Mouse (Mus musculus) intestine, embryonic 14.5 days (tissue): ENCODE data around the gene Fahd2a. TPM values are rescaled to one million over a fixed set of nuclear protein-coding genes. Genes with fewer than 3 reads are reported as not detected.

ENCODE experiments used
- ATAC-seq: fragments of 200-750 bp; cut with Nextera tagmentation; replicated peaks from 2 replicates; pipeline ENCODE4 v1.8.0; 2017; ENCODE audit warnings: low read depth, moderate number of reproducible peaks, moderate TSS enrichment, moderate library complexity; ENCODE audit not compliant: low FRiP score, low TSS enrichment
- DNase-seq: peaks from one replicate; pipeline ENCODE4 v3.0.0-alpha.2; 2018; ENCODE audit warnings: low spot score
- H3K27ac ChIP-seq: fragments of 300-500 bp; sonication (generic); 2 replicates; pipeline ENCODE4 v1.5.1; 2014; ENCODE audit warnings: low read depth, mild to moderate bottlenecking, control low read depth
- H3K27me3 ChIP-seq: fragments of 300-500 bp; sonication (generic); replicated peaks from 2 replicates; pipeline ENCODE4 v1.6.1; 2014; ENCODE audit warnings: low read length, control low read depth; ENCODE audit not compliant: control insufficient read depth, insufficient read depth
- H3K36me3 ChIP-seq: fragments of 300-500 bp; sonication (generic); 2 replicates; pipeline ENCODE4 v1.6.1; 2014; ENCODE audit warnings: low read length, control low read depth; ENCODE audit not compliant: control insufficient read depth, insufficient read depth
- H3K4me1 ChIP-seq: fragments of 300-500 bp; sonication (generic); replicated peaks from 2 replicates; pipeline ENCODE4 v1.6.1; 2014; ENCODE audit warnings: low read length, control low read depth, mixed read lengths; ENCODE audit not compliant: control insufficient read depth, insufficient read depth
- H3K4me2 ChIP-seq: fragments of 300-500 bp; sonication (generic); 2 replicates; pipeline ENCODE4 v1.6.1; 2014; ENCODE audit warnings: low read length
- H3K4me3 ChIP-seq: fragments of 300-500 bp; sonication (generic); 2 replicates; pipeline ENCODE4 v1.5.1; 2014; ENCODE audit warnings: low read depth, low read length, control low read depth, mixed read lengths
- H3K9ac ChIP-seq: fragments of 300-500 bp; sonication (generic); 2 replicates; pipeline ENCODE4 v1.6.1; 2014; ENCODE audit warnings: mild to moderate bottlenecking, low read length
- H3K9me3 ChIP-seq: fragments of 300-500 bp; sonication (generic); 2 replicates; pipeline ENCODE4 v1.6.1; 2016; ENCODE audit warnings: low read length, control low read depth; ENCODE audit not compliant: control insufficient read depth
- whole genome bisulfite sequencing: fragments of 180-500 bp; shearing (Covaris S2); extraction: QIAGEN DNeasy Blood & Tissue Kit; methylation state at CpG from one replicate; pipeline ENCODE4 v1.1.7; 2014; 5-methylcytosine and 5-hydroxymethylcytosine counted together
- polyA plus RNA-seq: library from polyadenylated mRNA; unstranded; fragments of >200 nt; fragmentation: Nextera tagmentation; extraction: Ambion mirVana; gene quantifications from 2 replicates; pipeline ENCODE4 v1.2.1, GENCODE M21; 2014

Fahd2a gene
- polyA plus RNA-seq, 1 experiment from 2014 or later: 21.9 TPM

GRCm38 (mm10) chr2:127449691-127450090 is 5.3 kb upstream of the Fahd2a start:
- H3K4me2 ChIP-seq: no peak overlapping the region
- no peaks in the 10 kb centered on the region for H3K9me3 ChIP-seq
- 0 out of 2 replicates have a peak, but pooled peaks cover 2% of the 10 kb centered on the region for H3K4me1 ChIP-seq
- 0 out of 2 replicates have a peak, but pooled peaks cover 4% of the 10 kb centered on the region for H3K27me3 ChIP-seq
- DNase-seq (no peak), ATAC-seq (no peak)
- WGBS: 36% methylated on average over 7 of the region's 7 CpGs
- no peaks in the 10 kb centered on the region for H3K36me3 ChIP-seq
- no peak overlapping the region for H3K9ac ChIP-seq
- no peak overlapping the region for H3K4me3 ChIP-seq
- H3K27ac ChIP-seq: no peak overlapping the region

GRCm38 (mm10) chr2:127446847-127447246 is 2.5 kb upstream of the Fahd2a start:
- Histone ChIP-seq H3K27ac (no peak overlapping the region), H3K9ac (no peak overlapping the region), H3K9me3 (no peaks in the 10 kb centered on the region), H3K4me1 (peaks cover 9% of the 10 kb centered on the region; the same call in 1 of the 2 replicates), H3K4me3 (no peak overlapping the region), H3K36me3 (no peaks in the 10 kb centered on the region), H3K4me2 (no peak overlapping the region), H3K27me3 (no peaks in the 10 kb centered on the region)
- WGBS: 44% methylated on average over 3 of the region's 3 CpGs
- DNase-seq (no peak), ATAC-seq (no peak)

- DNase-seq (no peak), ATAC-seq (no peak)
- no peak overlapping the region for H3K9ac ChIP-seq
- no peaks in the 10 kb centered on the region for H3K4me1 ChIP-seq
- no peaks in the 10 kb centered on the region for H3K27me3 ChIP-seq
- no peaks in the 10 kb centered on the region for H3K9me3 ChIP-seq
- no peak overlapping the region for H3K27ac ChIP-seq
- WGBS: 92% methylated on average over 5 of the region's 5 CpGs
- H3K4me2 ChIP-seq: no peak overlapping the region
- peaks cover 27% of the 10 kb centered on the region for H3K36me3 ChIP-seq
- no peak overlapping the region for H3K4me3 ChIP-seq
Observed at GRCm38 (mm10) chr2:127437697-127438096, 6.7 kb downstream of the Fahd2a start.

- Histone ChIP-seq H3K9ac (no peak overlapping the region), H3K9me3 (no peaks in the 10 kb centered on the region), H3K4me3 (no peak overlapping the region), H3K27ac (no peak overlapping the region), H3K4me2 (no peak overlapping the region), H3K27me3 (no peaks in the 10 kb centered on the region), H3K36me3 (peaks cover 25% of the 10 kb centered on the region), H3K4me1 (no peaks in the 10 kb centered on the region)
- DNase-seq (no peak), ATAC-seq (no peak)
- WGBS: 98% methylated on average over 2 of the region's 2 CpGs
Observed at GRCm38 (mm10) chr2:127435554-127435953, 8.8 kb downstream of the Fahd2a start.

- Histone ChIP-seq H3K36me3 (peaks cover 23% of the 10 kb centered on the region), H3K9ac (no peak overlapping the region), H3K4me3 (no peak overlapping the region), H3K4me2 (no peak overlapping the region), H3K9me3 (no peaks in the 10 kb centered on the region), H3K27me3 (no peaks in the 10 kb centered on the region), H3K4me1 (no peaks in the 10 kb centered on the region), H3K27ac (no peak overlapping the region)
- WGBS: 47% methylated on average over 2 of the region's 2 CpGs
- ATAC-seq (no peak; the same call in 1 of the 2 replicates), DNase-seq (peak; percentile 72)
Observed at GRCm38 (mm10) chr2:127435135-127435534, 9.2 kb downstream of the Fahd2a start.

GRCm38 (mm10) chr2:127433487-127434295 is 10.7 kb downstream of the Fahd2a start:
- ATAC-seq (no peak), DNase-seq (no peak)
- H3K9me3 ChIP-seq: no peaks in the 10 kb centered on the region
- no peaks in the 10 kb centered on the region for H3K4me1 ChIP-seq
- no peak overlapping the region for H3K27ac ChIP-seq
- H3K4me3 ChIP-seq: no peak overlapping the region
- H3K36me3 ChIP-seq: peaks cover 23% of the 10 kb centered on the region
- 66% methylated on average over 9 of the region's 9 CpGs for WGBS
- no peak overlapping the region for H3K9ac ChIP-seq
- H3K4me2 ChIP-seq: no peak overlapping the region
- no peaks in the 10 kb centered on the region for H3K27me3 ChIP-seq

GRCm38 (mm10) chr2:127430238-127430637 is 14.1 kb downstream of the Fahd2a start:
- ATAC-seq: no peak
- no peaks in the 10 kb centered on the region for H3K9me3 ChIP-seq
- peaks cover 6% of the 10 kb centered on the region; the same call in 1 of the 2 replicates for H3K36me3 ChIP-seq
- no peak overlapping the region for H3K27ac ChIP-seq
- H3K4me2 ChIP-seq: no peak overlapping the region
- no peaks in the 10 kb centered on the region for H3K27me3 ChIP-seq
- H3K4me1 ChIP-seq: no peaks in the 10 kb centered on the region
- H3K4me3 ChIP-seq: no peak overlapping the region
- DNase-seq: peak; percentile 65
- no peak overlapping the region for H3K9ac ChIP-seq
- 17% methylated on average over 3 of the region's 3 CpGs for WGBS

- no peak for ATAC-seq
- Histone ChIP-seq H3K4me3 (no peak within 1 kb of the TSS), H3K4me2 (no peak within 1 kb of the TSS), H3K27me3 (no peaks in the 10 kb centered on the region), H3K4me1 (no peaks in the 10 kb centered on the region), H3K36me3 (no peaks in the 10 kb centered on the region), H3K27ac (no peak within 1 kb of the TSS), H3K9ac (no peak within 1 kb of the TSS), H3K9me3 (no peaks in the 10 kb centered on the region)
- DNase-seq: no peak
- 82% methylated on average over 17 of the region's 17 CpGs for WGBS
Observed at GRCm38 (mm10) chr2:127424977-127425376, 19.4 kb downstream of the Fahd2a start, which contains the start of gene Gpat2. Gene Gpat2, plus strand, starts transcription at chr2:127425199.
